Mouse (Mus musculus): ENCODE results near the gene Top2a.
"Not testable (repeated sequence)": the region's sequence is repeated elsewhere in the genome, so short reads cannot be mapped to it uniquely, and the experiment has no call there.

Top2a gene

DNA sequence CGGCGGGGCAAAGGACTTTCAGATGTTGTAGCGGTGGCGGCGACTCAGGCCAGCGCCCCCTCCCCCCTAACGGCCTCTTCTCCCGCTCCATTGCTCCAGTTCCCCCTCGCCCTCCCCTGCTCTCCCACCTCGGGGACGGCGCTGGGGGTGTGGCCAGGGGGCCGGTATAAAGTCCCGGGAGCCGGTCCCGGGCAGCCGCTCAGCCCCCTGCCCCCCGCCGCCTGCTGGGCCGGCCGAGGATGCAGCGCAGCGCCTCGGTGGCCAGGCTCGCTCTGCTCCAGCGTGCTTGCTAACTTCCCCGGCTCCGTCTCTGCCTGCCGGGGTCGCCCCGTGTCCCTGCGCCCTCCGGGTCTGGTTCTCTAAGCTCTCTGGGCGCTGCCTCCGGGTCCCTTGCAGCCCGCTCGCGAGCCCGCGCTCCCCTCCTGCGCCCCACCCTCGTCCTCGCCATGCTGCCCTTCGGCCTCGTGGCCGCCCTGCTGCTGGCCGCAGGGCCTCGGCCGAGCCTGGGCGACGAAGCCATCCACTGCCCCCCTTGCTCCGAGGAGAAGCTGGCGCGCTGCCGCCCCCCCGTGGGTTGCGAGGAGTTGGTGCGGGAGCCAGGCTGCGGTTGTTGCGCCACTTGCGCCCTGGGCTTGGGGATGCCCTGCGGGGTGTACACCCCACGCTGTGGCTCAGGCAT, 17.2 kb upstream of the Top2a start, which contains the start of gene Igfbp4:
Gene Igfbp4 (plus strand): TSS at position 194 of the 679 bp plus-strand sequence.
- DNase-seq (ENCODE audit: low spot score): peak; percentile 90

DNA sequence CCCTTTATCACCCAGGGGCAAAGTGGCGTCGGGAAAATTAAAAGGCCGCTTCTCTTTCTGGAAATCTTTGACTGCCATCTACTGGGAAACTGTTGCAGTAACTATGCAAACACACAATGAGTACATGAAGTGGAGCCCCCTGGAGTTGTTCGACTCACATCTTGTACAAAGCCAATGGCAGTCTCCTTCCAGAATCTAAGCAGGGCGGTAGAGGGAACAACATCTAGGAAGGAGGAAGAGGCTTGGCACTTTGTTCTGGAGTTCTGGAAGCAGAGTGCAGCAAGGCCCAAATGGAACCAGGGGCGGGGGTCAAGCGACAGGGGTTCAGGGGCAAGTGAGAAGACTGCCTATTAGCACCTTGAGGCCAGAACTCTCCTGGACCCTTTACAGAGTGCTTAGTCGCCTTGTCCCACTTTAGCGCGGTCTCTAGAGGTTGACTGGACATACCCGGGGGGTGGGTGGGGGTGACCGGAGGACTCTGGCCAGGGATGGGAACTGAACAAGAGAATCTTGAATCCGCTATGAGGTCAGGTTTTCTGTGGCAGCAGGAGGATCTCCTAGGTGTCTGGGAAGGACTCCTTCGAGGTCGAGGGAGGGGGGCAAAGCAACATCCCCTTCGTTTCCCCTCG, 16.5 kb upstream of the Top2a start:
- peak; percentile 84 for DNase-seq (ENCODE audit: low spot score)

DNA sequence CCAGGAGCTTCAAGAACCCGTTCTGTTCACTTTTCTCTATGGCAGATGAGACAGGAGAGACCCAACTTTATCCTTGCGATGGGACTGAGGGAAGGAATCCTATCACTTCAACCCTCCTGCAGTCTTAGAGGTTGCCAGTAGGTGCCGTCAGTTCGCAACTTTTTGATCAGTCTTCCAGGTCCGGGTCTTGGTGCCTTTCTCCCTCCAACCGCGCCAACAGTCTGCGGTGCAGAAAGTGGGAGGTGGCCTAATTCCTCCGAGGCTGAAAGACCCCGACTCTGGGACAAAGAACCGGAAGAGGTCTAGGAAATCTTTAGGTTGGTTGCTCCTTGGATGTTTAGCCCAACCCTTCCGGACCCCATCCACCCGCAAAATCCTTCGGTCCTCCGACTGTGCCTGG, 15.8 kb upstream of the Top2a start:
- DNase-seq (ENCODE audit: low spot score): peak; percentile 97

DNA sequence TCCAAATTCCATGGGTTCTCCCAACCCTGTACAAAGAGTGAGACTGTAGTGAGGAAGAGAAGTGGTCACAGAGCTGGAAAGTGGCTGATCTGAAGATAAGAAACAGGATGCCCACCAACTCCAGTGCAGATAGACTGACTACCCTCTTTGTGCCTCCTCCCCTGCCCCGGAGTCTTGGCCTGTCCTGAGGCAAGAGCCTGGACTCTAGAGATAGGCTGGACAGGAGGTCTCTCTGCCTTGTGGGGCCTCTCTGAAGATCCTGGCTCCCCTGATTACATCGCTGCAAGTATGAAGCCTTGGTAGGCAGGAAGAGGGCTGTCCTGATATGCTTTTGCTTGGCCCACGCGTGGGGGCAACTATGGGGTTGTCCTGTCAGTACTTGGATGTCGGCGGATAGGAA, 12.3 kb upstream of the Top2a start:
- no peak for DNase-seq (ENCODE audit: low spot score)

DNA sequence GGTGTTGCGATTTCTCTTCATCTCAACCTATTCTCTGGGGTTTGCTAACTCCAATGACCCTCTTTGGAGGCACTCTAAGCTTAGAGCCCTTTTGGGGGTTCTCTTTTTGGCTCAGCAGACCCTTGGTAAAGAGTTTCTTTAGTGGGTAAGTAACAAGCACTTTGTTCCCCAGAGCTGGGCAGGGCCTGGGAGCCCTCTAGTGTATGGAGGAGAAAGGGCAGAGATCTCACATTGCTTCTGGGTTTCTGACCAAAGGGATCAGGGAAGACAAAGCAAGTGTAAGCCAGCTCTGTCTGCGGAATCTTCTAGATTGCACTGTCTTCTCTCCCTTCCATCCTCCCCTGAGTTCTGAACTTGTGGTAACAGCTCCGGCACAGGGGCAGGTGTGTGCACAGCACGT, 11.4 kb upstream of the Top2a start:
- DNase-seq (ENCODE audit: low spot score): peak; percentile 54

DNA sequence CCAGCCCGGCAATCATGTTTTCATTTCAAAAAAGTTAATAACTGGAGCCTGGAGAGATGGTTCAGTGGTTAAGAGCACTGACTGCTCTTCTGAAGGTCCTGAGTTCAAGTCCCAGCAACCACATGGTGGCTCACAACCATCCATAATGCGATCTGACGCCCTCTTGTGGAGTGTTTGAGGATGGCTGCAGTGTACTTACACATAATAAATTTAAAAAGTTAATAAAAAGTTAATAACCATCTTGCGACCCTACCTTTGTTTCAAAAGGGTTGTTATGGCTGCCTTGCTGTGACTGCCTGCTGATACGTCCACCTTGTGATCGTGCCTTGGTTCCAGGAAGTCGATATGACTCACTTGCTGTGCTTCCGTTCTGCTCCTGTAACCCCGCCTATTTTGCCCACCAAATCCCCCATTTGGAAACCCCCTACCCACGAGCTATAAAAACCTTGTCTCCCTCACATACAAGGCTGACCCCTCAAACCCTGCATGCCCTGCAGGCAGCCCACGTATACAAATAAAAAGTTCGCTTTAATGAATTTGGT, 3.0 kb upstream of the Top2a start:
- no peak for DNase-seq (ENCODE audit: low spot score)

DNA sequence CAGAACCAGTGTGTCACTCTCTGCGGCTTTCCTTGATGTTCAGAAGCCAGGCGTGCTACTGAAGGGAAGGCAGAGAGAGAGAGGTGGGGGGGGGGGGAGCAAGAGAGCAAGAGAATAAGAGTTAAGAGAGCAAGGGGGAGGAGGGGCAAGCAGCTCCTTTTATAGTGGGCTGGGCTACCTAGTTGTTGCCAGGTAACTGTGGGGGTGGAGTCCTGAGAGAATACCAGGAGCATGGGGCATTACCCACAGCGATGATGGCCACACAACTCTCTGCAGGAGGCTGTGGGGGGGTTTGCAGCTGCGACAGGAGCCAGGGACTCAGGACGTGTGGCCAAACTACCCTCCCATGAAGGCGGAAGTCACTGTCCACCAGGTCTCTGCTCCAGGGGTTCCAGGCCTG, 1.9 kb upstream of the Top2a start:
- no peak for DNase-seq (ENCODE audit: low spot score)

DNA sequence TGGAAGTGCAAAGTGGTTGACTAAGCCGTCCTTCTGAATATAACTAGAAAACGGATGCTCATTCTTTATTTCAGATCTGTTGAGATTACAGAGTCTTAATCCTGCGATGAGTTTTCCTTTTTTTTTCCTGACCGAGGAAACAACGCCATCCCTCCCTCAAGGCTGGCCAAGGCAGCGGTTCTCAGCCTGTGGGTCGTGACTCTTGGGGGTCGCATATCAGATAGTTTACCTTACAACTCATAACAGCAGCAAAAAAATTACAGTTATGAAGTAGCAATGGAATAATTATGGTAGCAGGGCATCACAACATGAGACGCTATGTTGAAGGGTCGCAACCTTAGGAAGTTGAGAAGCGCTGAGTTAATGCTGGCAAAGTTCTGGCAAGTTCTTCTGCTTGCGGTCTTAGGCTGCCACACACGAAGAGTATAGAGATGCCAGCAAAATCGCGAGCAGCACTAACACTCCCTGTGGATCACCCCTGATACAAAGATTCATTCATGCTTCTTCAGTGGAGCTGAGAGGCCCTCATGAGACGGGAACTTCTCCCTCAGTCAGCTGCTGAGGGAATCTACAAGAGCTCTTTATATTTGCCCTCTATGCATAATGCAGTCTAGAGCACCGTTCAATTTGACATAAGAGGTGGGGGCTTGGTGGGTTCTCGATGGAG, 612 bp upstream of the Top2a start:
- no peak for DNase-seq (ENCODE audit: low spot score)

DNA sequence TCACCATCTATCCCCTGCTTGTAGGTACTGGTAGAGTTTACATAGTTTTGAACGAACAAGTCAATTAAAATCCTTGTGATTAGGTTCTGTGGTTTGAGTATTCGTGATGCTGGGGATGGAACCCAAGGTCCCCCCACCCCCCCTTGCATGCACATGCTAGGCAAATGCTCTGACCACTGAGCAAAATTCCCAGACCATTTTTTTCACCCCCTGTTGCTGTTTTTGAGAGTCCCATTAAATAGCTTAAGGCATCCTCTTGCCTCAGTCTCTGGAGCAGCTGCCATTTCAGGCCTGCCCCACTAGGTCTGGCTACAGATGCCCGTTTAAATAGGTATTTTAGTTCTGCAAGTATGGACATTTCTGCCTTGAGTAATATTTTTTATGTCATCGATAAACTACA, 895 bp downstream of the Top2a start:
- DNase-seq (ENCODE audit: low spot score): peak; percentile 46

DNA sequence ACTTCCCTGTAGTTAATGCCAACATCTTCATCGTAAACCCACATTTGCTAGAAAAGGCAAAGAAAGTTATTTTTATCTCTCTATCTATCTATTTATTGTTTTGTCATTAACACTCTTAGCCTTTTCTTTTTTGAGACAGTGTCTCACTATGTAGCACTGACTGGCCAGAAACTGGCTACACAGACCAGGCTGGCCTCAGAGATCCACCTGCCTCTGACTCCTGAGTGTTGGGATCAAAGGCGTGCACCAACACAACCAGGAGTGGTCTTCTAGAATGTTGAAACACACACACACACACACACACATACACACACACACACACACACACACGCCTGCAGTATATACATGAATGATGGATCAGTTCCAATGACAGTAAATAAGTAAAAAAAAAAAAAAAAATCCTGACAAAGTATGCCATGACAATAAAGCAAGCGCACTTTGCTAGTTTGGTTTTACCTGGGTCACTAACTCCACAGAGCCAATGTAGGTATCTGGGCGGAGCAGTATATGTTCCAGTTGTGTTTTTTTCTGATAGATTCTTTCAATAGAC, 1.5 kb downstream of the Top2a start:
- no peak for DNase-seq (ENCODE audit: low spot score)

DNA sequence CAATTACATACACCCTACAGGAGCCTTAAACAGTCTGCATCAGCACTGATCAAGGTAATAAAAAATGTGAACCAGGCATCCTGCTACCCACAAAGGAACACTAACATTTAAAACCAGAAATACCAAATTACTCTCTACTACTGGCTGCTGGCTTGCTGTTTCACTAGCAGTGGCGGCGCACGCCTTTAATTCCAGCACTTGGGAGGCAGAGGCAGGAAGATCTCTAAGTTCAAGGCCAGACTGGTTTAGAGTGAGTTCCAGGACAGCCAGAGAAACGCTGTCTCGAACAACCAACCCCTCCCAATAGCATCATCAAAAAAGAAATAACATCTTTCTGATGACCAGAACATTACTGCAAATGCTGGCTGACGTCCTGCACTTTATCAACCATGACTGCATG, 4.1 kb downstream of the Top2a start:
- no peak for DNase-seq (ENCODE audit: low spot score)

DNA sequence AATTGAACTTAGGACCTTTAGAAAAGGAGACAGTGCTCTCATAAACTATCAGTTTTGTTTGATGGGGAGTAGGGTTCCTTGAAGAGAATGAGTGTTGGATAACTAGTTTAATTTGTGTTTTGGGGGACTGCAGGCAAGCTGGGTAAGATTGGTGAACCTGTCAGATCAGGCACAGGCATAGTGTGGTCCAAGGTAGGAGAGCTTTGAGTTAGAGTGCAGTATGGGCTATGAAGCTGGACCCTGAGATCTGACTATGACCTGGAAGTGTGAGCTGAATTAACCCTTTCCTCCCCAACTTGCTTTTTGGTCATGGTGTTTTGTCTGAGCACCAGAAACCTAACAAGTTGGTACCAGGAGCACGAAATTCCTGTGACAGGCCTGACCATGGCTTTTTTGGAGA, 10.1 kb downstream of the Top2a start:
- DNase-seq (ENCODE audit: low spot score): no peak

DNA sequence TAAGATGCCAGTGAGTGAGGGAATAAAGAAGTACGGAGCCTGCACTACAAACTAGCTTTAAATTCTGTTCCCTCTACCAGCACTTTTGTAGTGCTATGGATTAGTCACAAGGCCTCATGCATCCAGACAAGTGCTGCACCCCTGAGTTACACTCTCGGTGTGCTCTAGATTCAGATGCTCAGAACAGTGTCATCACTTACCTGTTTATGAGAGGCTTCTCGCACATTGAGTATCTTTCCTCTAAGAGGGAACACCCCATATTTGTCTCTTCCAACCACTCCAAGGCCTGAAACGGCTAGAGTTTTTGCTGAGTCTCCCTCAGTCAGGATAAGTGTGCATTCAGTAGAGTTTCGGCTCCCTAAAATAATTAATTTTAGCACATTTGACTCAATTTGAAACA, 13.3 kb downstream of the Top2a start:
- no peak for DNase-seq (ENCODE audit: low spot score)

DNA sequence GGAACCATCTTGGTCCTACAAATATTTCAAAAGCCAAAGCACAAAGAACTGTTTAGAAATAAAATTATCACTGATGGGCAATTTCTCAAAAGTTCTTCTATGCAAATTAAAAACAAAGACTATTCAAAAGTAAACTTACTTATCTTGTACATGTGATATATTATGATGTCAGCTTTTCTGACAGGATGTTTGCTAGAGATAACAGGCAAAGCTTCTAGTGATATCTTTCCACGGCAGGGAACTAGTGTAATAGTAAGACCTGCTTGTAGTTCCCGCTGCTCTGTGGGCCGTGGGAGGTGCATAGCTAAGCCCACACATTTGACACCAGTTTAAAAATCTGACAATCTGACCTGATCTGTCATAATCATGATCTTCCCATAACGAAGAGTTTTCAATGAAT, 13.9 kb downstream of the Top2a start:
- no peak for DNase-seq (ENCODE audit: low spot score)

DNA sequence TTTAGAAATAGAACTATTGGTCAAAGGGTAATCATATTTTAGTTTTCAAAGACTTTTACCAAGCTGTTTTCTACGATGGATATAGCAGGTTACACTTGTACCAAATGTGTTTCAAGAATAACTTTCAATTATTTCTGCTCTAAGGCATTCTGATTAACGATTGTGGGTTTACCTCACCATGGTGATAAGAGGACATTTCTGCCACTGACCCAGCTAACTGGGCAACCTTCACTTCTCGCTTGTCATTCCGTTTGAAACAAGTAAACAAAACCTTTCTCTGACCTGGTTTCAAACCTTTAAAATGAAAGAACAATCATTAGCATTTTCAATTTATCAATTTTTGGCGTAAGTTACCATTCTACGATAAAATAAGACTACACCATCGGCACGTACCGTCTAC, 17.2 kb downstream of the Top2a start:
- no peak for DNase-seq (ENCODE audit: low spot score)

DNA sequence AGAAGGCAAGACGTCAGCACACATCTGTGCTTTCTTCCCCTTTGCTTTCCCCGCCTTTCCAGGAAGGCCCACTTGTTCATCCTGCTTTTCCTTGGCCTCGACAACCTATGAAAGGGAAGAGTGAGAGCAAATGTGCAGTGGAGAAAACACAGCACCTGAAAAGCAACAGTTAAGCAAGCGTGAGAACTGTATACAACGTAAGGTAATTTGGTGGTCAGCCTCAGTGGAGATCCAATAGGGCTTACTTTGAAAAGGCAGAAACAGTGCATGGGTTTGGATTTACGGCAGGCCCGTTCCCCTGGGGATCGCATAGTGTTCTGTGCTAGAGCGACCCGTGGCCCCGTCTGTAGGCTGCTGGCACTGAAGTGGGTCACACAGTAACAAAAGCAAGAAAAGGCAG, 24.7 kb downstream of the Top2a start:
- DNase-seq (ENCODE audit: low spot score): no peak

DNA sequence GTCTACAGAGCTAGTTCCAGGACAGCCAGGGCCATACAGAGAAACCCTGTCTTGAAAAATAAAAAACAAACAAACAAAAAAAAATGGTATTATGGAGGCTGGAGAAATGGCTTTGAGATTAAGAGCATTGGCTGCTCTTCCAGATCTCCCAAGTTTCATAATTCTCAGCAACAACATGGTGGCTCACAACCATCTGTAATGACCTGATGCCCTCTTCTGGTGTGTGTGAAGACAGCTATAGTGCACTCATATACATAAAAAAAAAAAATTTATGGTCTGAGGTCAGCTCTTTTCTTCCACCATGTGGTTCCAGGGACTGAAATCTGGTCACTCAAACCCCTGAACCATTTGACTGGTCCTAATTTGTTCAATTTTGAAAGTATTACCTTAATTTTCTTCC, 25.2 kb downstream of the Top2a start:
- DNase-seq (ENCODE audit: low spot score): no peak

DNA sequence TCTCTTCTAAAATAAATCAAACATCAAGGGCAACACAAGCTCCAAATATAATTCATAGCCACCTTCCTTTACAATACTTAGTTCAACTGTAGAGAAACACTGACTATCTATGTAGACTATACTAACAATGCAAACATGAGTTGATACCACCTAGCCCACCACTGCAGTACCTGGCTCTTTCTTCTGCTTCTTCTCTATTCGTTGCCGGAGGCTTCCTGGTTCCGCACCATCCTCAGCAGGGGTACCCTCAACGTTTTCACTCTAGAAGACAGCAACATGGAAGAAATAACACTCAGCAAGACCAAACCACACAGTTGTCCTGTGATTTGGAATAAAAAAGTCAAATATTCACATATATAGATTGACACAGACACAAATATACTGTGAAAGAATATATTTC, 26.3 kb downstream of the Top2a start:
- DNase-seq (ENCODE audit: low spot score): no peak

DNA sequence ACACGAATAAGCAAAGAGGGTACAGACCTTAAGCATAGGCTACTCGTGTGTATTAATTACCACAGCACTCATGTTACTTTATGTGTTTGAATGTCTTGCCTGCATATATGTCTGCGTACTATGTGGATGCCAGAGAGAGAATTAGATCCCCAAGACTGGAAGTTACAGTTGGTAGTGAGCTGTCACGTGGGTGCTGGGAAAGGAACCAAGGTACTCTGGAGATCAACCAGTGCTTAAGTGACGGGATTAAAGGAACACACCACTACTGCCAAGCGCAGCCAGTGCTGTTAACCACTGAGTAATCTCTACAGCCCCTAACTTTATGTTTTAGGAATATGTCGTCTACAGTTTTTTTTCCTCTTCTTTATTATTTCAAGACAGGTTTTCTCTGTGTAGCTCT, 28.0 kb downstream of the Top2a start:
- no peak for DNase-seq (ENCODE audit: low spot score)

DNA sequence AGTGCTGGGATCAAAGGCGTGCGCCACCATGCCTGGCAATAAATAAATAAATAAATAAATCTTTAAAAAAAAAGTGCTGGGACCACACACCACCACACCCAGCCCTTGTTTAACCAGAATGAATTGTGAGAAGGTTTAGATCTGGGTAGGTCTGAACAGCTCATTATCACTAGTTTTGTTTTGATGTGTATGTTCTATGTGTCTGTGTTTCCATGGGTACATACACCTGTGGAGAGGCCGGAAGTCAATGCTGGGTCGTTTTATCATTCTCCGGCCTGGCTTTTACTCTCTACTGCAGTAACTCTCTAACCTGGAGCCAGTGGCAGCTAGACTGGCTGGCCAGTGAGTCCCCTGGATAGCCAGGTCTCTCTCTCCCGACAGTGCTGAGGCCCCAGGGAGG, 33.1 kb downstream of the Top2a start:
- no peak for DNase-seq (ENCODE audit: low spot score)

DNA sequence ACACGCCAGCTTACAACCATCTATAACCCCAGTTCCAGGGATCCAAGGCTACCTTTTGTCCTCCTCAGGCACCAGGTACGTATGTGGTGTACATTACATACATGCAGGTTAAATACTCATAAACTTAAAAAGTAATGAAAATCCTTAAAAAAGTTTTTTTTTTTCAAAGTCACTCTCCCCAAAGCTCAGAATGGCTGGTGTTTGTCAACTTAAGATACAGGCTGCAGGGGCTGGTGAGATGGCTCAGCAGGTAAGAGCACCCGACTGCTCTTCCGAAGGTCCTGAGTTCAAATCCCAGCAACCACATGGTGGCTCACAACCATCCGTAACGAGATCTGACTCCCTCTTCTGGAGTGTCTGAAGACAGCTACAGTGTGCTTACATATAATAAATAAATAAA, 35.7 kb downstream of the Top2a start:
- DNase-seq (ENCODE audit: low spot score): not testable (repeated sequence)

DNA sequence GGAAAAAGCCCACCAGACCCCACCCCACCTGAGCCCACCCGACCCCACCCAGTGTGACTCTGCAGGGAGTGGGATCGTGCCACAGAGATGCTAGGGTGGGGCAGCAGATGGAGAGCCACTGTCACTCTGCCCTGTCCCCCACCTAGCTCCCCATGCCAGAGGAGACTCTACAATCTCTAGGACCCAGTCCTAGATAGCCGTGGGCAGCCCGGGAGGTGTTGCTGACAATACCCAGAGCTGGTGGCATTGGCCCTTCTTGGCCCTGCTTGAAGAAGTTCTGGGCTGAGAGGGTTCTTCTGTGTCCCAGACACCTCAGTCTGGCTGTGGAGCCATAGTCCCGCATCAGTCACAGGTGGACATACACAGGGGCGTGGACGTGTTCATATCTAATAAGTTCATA, 38.4 kb downstream of the Top2a start:
- no peak for DNase-seq (ENCODE audit: low spot score)

DNA sequence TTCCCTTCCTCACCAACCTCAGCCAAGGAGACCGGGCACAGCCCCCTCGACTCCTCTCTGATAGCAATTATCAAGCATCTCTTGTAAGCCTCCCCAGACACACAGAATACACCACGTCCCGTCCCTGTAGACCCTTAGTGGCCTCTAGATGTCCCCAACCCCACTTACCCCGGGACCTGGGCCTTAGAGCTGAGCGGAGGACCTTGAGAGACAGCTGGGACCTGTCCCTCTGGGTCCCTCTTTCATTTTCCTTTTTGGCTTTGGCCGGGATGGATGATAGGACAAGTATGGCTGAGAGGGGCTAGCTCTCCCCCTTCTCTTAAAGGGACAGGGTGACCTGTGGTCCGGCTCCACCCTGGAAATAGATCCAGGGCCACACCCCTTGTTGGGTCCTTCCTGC, 40.4 kb downstream of the Top2a start:
- no peak for DNase-seq (ENCODE audit: low spot score)
